Mouse (Mus musculus): ENCODE results near the gene Card19.

- TF ChIP-seq EP300 (IDR thresholded peaks at IDR 0.05; ENCODE audit: low read depth) (no peak), CTCF (IDR thresholded peaks at IDR 0.05; ENCODE audit: low read depth) (no peak)
Observed at GRCm38 (mm10) chr13:49158040-49158713, 57.7 kb downstream of the Card19 start.
